Mouse (Mus musculus) cerebellum, adult 11-12 months (tissue): Measurements from ENCODE around the gene Arl6.

Experiments
- DNase-seq: peaks from one replicate; pipeline ENCODE4 v3.0.0; 2022

The Arl6 gene

GRCm38 (mm10) chr16:59639102-59639691 lies at the start of gene Arl6:
Gene Arl6, minus strand, starts transcription at chr16:59639391.
- DNase-seq, result peak; percentile 95

- no peak for DNase-seq
Observed at GRCm38 (mm10) chr16:59685135-59685534, 45.9 kb upstream of the Arl6 start.

DNA sequence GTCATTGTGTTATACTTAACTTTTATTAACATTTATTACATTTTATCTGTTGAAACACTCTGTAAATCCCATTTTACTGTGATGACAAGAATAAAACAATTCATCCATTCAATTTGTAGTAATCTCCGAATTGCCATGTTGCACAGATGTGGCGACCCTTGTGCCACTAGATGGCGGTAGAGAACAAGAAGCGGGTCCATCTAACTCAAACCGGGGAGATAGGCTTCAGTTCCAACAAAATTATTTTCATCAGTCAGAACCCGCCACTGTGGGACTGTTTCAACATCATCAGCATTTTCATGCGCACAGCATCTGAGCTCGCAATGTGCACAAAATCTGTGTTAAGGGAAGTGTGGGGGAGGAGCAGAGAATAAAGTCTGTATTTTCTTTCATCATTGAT lies 44.2 kb upstream of the Arl6 start:
- peak; percentile 19 for DNase-seq

DNA sequence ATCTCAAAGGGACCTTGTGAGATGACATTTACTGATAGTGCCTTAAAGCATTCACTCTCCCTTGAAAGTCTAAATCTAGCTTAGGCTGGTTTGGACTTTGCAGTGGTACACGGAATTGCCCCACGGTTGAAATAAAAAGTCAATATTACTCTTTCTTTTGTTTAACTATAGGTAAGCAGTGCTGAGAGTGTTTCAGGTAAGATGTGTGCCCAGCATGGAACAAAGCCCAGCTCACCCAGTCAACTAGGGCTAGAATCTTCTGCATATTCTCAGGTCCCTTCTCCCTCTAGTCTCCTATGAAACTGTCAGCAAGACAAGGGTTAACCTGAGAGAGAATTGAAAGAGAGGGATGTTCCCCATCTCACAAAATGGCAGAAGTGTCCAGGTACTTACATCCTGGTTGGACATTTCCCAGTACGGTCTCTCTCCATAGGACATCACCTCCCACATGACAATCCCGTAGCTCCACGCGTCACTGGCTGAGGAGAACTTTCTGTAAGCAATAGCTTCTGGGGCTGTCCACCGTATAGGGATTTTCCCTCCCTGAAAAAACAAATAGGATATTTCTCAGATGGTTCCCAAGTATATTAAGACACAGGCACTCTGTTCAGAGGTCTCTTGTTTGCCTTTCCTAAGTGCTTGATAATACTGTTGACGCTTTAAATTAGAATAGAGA lies 43.2 kb upstream of the Arl6 start:
- no peak for DNase-seq

DNA sequence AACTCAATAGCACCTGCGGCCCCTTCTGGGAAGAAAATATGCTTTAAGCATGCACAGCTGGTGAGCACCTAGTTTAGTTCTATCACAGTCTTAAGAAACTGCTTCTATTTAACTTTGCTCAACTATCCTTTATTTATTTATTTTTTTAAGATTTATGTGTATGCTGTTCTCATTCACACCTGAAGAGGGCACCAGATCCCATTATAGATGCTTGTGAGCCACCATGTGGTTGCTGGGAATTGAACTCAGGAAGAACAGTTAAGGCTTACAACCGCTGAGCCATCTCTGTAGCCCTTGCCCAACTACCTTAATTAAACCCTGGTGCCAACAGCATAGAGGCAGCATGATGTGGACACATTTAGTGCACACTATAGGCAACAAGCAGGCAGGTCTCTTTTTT lies 27.7 kb upstream of the Arl6 start:
- no peak for DNase-seq

DNA sequence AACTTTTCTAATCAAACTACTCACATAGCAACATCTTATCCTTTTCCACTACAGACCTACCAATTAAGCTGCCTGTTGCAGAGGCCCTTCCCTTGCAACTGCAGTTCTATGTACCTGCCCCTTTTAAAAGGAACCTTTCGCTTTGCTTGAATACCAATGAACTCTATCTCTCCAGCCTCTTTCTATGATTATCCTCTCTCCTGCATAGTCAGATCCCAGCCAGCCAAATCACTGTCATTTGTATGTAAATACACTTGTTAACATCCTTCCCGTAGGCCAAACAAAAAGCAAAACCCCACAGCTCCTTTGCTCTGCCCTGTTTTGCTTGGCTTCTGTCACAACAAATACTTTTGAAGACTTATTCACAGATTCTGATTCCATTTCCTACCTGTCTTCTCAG lies 4.6 kb upstream of the Arl6 start:
- no peak for DNase-seq

DNA sequence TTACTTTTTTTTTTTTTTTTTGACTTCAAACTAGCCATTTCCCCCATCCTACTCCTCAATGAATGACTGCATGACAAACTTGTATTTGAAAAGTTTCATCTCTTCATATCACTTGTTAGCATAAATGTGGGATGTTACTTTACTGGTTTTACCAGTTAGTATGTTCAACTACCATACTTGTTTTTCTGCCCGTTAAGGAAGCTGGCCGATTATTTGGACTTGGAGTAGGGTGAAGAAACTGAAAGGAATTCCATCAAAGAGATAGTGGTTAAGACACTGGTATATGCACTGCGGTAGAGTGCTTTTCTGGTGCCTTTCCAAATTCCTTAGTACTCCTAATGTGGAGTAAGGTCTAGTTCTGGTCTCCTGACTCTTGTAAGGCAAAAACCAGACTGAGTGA lies 794 bp upstream of the Arl6 start:
- DNase-seq, result no peak

DNA sequence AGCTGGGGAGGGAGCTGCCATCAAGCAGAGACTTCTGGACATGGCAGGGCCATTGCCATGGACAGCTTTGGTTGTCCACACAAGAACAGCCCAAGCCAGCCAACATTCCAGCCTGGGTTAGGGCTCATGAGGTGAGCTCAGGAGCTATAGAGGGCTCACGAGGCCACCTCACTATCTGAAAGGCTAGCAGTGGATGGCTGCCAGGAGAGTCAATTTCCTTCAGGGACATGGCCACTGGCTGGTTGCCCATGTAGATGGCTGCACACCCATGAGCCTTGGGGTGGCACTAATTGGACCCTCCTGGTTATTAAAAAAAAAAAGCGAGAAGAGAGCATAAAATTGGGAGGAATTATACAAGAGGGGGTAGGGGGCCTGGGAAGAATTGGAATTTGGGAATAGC lies 4.6 kb downstream of the Arl6 start:
- peak; percentile 23 for DNase-seq

DNA sequence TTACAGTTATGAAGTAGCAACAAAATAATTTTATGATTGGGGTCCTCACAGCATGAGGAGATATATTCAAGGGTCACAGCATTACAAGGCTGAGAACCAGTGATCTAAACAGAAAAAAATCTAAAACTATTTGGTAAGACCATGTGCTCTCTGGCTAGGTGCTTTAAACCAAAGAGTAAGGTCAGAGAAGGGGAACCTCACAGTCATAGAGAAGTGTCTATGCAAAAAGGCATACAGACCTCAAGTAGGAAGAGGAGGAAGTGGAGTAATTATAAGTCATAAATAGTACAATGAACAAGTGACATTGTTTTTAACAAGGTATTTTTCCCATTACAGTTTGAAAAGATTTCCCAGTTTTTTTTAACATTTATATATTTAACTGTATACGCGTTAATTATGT lies 17.6 kb downstream of the Arl6 start:
- DNase-seq, result no peak

DNA sequence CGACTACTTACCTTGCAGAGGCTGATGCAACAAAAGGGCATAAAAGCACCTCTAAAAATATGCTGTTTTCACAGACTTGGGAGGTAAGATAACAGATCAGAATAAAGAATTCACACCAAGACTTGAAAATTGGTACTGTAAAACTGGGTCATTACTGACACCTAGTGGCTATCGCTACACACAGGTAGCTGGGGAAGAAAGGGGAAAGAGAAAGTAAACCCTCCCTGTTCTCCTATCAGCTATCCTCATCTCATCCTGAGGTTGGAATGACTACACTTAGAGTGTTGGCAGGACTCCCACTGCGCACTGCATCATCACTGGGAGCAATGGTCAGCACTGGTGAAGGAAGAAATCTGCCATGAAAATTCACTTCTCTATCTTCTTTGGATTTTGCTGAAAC lies 22.0 kb downstream of the Arl6 start:
- peak; percentile 21 for DNase-seq

GRCm38 (mm10) chr16:59615675-59616074 lies 23.5 kb downstream of the Arl6 start:
- DNase-seq, result no peak

DNA sequence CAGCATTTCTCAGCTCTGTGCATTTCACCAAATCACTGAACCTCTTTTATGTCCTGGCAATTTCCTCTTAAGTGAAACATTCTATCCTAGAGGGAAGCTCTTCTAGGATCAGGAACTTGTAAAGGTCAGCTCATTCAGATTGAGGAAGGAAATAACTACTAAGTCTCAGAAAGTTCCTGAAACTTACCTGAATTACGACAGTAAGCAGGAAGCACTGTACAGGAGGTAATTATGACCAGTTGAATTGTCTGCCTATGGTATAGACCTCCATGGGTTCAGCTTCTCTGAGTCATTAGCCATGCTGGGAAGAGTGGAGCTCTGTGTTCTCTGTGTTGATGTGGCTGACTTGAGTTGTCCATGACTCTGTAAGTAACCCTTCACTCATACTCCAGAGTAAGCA lies 28.4 kb downstream of the Arl6 start:
- DNase-seq, result no peak

DNA sequence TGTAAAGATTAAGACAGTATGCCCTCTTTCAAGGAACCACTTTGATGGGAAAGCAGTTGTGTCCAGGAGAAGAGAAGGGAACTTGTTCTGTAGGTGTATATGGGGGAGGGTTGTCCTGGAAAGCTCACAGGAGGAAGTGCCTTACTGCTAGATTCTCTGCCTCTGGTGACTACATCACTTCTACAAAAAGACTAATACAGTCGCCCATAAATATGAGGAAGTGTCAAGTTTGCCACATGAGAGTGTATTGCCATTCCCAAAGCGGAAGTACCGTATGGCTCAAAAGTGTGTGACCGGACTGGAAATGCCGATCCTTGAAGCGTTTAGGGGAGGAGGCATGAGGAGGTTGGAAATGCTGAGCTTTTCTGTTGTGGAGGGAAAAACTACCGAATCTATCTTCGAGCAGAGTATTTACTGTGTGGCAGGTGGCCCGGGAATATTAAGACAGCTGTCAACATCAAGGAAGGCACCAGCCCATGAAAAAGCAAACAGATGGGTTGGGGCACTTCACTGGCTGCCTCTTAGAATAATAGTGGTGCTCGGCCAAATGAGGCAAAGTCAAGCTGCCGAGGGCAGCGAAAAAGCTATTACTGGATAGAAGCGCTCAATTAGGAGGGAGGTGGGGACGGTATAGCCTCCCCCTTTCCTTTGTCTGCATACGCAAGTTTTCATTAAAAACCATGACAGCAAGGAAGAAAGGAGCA lies 35.0 kb downstream of the Arl6 start:
- DNase-seq, result no peak

GRCm38 (mm10) chr16:59600311-59601251 lies 38.6 kb downstream of the Arl6 start, which contains the start of gene Crybg3:
Gene Crybg3, minus strand, starts transcription at chr16:59600979.
- DNase-seq, result peak; percentile 53

- DNase-seq, result no peak
Observed at GRCm38 (mm10) chr16:59599411-59600265, 39.6 kb downstream of the Arl6 start.

GRCm38 (mm10) chr16:59598997-59599396 lies 40.2 kb downstream of the Arl6 start:
- no peak for DNase-seq

DNA sequence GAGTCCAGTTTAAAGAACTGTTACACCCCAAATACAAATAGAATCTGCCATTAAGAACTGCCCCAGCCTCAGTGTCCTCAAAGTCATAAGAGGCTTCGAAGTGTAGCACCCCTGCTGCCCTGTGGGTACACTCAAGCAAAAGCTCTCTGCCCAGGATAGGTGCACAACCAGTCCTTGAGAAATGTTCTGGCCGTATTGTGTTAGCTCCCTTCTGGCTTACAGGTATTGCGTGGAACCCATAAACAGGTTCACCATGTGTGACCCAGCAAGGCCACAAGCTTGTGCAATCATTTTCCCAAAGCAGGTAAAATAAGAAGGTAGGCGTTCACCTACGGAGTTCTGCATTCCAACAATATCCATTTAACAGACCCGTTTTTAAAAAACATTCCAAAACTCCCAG lies 41.9 kb downstream of the Arl6 start:
- DNase-seq, result no peak

- DNase-seq, result no peak
Observed at GRCm38 (mm10) chr16:59594714-59595113, 44.5 kb downstream of the Arl6 start.

GRCm38 (mm10) chr16:59590790-59591189 lies 48.4 kb downstream of the Arl6 start:
- no peak for DNase-seq

DNA sequence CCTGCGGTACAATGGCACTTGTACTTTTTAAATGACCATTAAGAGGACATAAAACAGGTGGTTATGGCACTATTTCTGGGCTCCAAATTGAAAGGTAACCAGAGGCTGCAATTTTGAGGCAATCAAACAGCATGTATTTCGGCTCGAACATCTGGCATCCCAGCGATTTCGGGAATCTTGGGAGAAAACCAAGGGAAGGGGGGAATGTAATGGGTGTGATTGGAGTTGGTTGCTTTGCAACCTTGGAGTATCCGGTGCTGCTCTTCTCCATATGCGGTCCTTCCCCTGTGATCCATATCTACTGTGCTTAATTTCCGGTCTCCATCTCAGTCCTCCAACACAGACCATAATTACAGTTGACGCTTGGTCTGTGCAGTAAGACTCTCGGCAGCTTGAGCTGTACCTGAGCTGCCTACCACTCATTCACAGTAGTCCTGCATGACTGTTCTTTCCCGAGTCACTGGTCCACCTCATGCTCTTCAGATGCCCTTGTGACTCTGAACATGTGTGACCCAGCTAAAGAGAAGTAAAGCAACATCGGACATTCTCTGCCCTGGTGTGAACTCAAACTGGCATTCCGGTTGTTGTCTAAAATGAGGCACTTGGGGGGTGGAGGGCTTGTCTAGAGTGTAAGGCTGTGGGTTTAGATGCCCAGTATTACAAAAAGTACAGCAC lies 50.7 kb downstream of the Arl6 start:
- DNase-seq, result no peak

DNA sequence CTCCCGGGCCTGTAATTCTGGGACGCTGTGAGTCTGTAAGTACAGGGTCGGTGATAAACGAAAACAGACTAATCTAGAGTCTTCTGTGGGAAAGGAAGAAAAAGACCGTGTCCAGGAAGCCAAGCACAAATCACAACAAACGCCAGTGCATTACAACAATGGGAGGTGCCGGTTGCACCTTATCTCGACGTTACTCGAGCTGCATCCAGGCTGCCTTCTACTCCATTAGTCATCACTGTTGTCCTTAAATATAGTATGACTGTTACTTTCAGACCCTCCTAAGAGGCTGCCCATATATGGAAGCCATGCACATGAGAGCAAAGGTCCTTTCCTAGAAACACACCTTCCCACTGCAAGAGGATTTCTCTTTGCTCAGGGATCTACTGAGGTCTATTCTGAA lies 51.4 kb downstream of the Arl6 start:
- DNase-seq, result no peak

- DNase-seq, result no peak
Observed at GRCm38 (mm10) chr16:59586911-59587310, 52.3 kb downstream of the Arl6 start.
